Mouse (Mus musculus) embryonic facial prominence, embryonic 13.5 days (tissue): ENCODE data around the gene Drap1. TPM values are rescaled to one million over a fixed set of nuclear protein-coding genes. Genes with fewer than 3 reads are reported as not detected.

Experiments used
- ATAC-seq: fragments of 200-750 bp; cut with Nextera tagmentation; 2 replicates; pipeline ENCODE4 v1.8.0; 2017; ENCODE audit warnings: low read depth; ENCODE audit not compliant: insufficient number of reproducible peaks, insufficient read depth, low FRiP score, low TSS enrichment
- H3K27ac ChIP-seq: fragments of 300-500 bp; sonication (generic); 2 replicates; pipeline ENCODE4 v1.5.1; 2015; ENCODE audit warnings: moderate library complexity, mild to moderate bottlenecking, inconsistent platforms
- H3K27me3 ChIP-seq: fragments of 300-500 bp; sonication (generic); 2 replicates; pipeline ENCODE4 v1.6.1; 2015; ENCODE audit warnings: mild to moderate bottlenecking, inconsistent platforms
- H3K36me3 ChIP-seq: fragments of 300-500 bp; sonication (generic); 2 replicates; pipeline ENCODE4 v1.6.1; 2015; ENCODE audit warnings: mild to moderate bottlenecking, inconsistent platforms
- H3K4me1 ChIP-seq: fragments of 300-500 bp; sonication (generic); 2 replicates; pipeline ENCODE4 v1.6.1; 2015; ENCODE audit warnings: inconsistent platforms
- H3K4me2 ChIP-seq: fragments of 300-500 bp; sonication (generic); 2 replicates; pipeline ENCODE4 v1.6.1; 2015; ENCODE audit warnings: moderate library complexity, mild to moderate bottlenecking, inconsistent platforms
- H3K4me3 ChIP-seq: fragments of 300-500 bp; sonication (generic); 2 replicates; pipeline ENCODE4 v1.5.1; 2015; ENCODE audit warnings: mild to moderate bottlenecking, inconsistent platforms
- H3K9ac ChIP-seq: fragments of 300-500 bp; sonication (generic); 2 replicates; pipeline ENCODE4 v1.6.1; 2015; ENCODE audit warnings: mild to moderate bottlenecking, inconsistent platforms
- H3K9me3 ChIP-seq: fragments of 300-500 bp; sonication (generic); 2 replicates; pipeline ENCODE4 v1.6.1; 2016; ENCODE audit warnings: inconsistent platforms
- WGBS: fragments of 180-500 bp; shearing (Covaris S2); methylation state at CpG from one replicate; pipeline ENCODE4 v1.1.7; 2015; ENCODE audit warnings: mixed read lengths; 5-methylcytosine and 5-hydroxymethylcytosine counted together
- polyA plus RNA-seq: library from polyadenylated mRNA; unstranded; fragments of >200 nt; fragmentation: Nextera tagmentation; extraction: Ambion mirVana; gene quantifications from 2 replicates; pipeline ENCODE4 v1.2.1, GENCODE M21; 2015

The Drap1 gene
- polyA plus RNA-seq, 1 experiment from 2014 or later: 306 TPM

GRCm38 (mm10) chr19:5448354-5449150 is 23.8 kb upstream of the Drap1 start:
- Histone ChIP-seq H3K4me1 (peaks cover 17% of the 10 kb centered on the region), H3K36me3 (no peaks in the 10 kb centered on the region), H3K4me2 (peak overlapping the region; percentile 96), H3K27me3 (peaks cover 59% of the 10 kb centered on the region), H3K27ac (no peak overlapping the region), H3K9ac (peak overlapping the region; percentile 66; the same call in 1 of the 2 replicates), H3K9me3 (no peaks in the 10 kb centered on the region), H3K4me3 (peak overlapping the region; percentile 54)
- no peak for ATAC-seq
- WGBS: 7% methylated on average over 36 of the region's 36 CpGs

GRCm38 (mm10) chr19:5447515-5448353 is 23.0 kb upstream of the Drap1 start, which contains the start of gene Fosl1:
Fosl1 (plus strand) TSS chr19:5447547.
- under 1% methylated on average over 70 of the region's 70 CpGs for WGBS
- peak; percentile 72 for ATAC-seq
- Histone ChIP-seq H3K4me3 (peak within 1 kb of the TSS; percentile 54), H3K36me3 (no peaks in the 10 kb centered on the region), H3K27ac (no peak within 1 kb of the TSS), H3K9ac (peak within 1 kb of the TSS; percentile 66), H3K9me3 (no peaks in the 10 kb centered on the region), H3K4me2 (peak within 1 kb of the TSS; percentile 96), H3K4me1 (peaks cover 17% of the 10 kb centered on the region), H3K27me3 (peaks cover 59% of the 10 kb centered on the region)

GRCm38 (mm10) chr19:5445747-5446146 is 21.0 kb upstream of the Drap1 start:
- Histone ChIP-seq H3K9me3 (no peaks in the 10 kb centered on the region), H3K4me2 (no peak overlapping the region), H3K36me3 (no peaks in the 10 kb centered on the region), H3K4me3 (no peak overlapping the region), H3K27ac (no peak overlapping the region), H3K27me3 (peaks cover 54% of the 10 kb centered on the region), H3K9ac (no peak overlapping the region), H3K4me1 (peaks cover 17% of the 10 kb centered on the region)
- WGBS: 92% methylated on average over 5 of the region's 5 CpGs
- no peak for ATAC-seq

- Histone ChIP-seq H3K9ac (peak overlapping the region; percentile 36; the same call in 1 of the 2 replicates), H3K4me3 (no peak overlapping the region), H3K27ac (no peak overlapping the region), H3K4me1 (peaks cover 17% of the 10 kb centered on the region), H3K36me3 (no peaks in the 10 kb centered on the region), H3K9me3 (no peaks in the 10 kb centered on the region), H3K27me3 (peaks cover 46% of the 10 kb centered on the region), H3K4me2 (no peak overlapping the region)
- no peak for ATAC-seq
- WGBS: 25% methylated on average over 7 of the region's 7 CpGs
These were observed 20.2 kb upstream of the Drap1 start for GRCm38 (mm10) chr19:5444954-5445353.

GRCm38 (mm10) chr19:5444371-5444908 is 19.7 kb upstream of the Drap1 start:
- H3K36me3 ChIP-seq: no peaks in the 10 kb centered on the region

GRCm38 (mm10) chr19:5433951-5434350 is 9.2 kb upstream of the Drap1 start:
- Histone ChIP-seq H3K4me3 (peak overlapping the region; percentile 40), H3K4me1 (peaks cover 19% of the 10 kb centered on the region), H3K36me3 (0 out of 2 replicates have a peak, but pooled peaks cover 3% of the 10 kb centered on the region), H3K9me3 (no peaks in the 10 kb centered on the region), H3K27ac (peak overlapping the region; percentile 76; the same call in 1 of the 2 replicates), H3K4me2 (peak overlapping the region; percentile 72), H3K9ac (peak overlapping the region; percentile 68), H3K27me3 (no peaks in the 10 kb centered on the region)
- WGBS: 62% methylated on average over 7 of the region's 7 CpGs
- ATAC-seq: no peak

More at GRCm38 (mm10) chr19:5444371-5444908, 19.7 kb upstream of the Drap1 start:
- H3K4me3 ChIP-seq: no peak overlapping the region
- H3K4me1 ChIP-seq: peaks cover 17% of the 10 kb centered on the region
- WGBS: 64% methylated on average over 9 of the region's 9 CpGs
- no peak overlapping the region for H3K4me2 ChIP-seq
- H3K27me3 ChIP-seq: peaks cover 41% of the 10 kb centered on the region
- peak overlapping the region; percentile 36; the same call in 1 of the 2 replicates for H3K9ac ChIP-seq
- no peak overlapping the region for H3K27ac ChIP-seq
- H3K9me3 ChIP-seq: no peaks in the 10 kb centered on the region
- no peak for ATAC-seq

GRCm38 (mm10) chr19:5432992-5433852 is 8.4 kb upstream of the Drap1 start:
- peak overlapping the region; percentile 40 for H3K4me3 ChIP-seq
- H3K27ac ChIP-seq: peak overlapping the region; percentile 76
- H3K9ac ChIP-seq: peak overlapping the region; percentile 68
- H3K4me2 ChIP-seq: peak overlapping the region; percentile 72
- no peaks in the 10 kb centered on the region for H3K9me3 ChIP-seq
- ATAC-seq: peak; percentile 45; the same call in 1 of the 2 replicates
- H3K27me3 ChIP-seq: no peaks in the 10 kb centered on the region
- H3K4me1 ChIP-seq: peaks cover 19% of the 10 kb centered on the region
- peaks cover 6% of the 10 kb centered on the region; the same call in 1 of the 2 replicates for H3K36me3 ChIP-seq
- 7% methylated on average over 16 of the region's 16 CpGs for WGBS

GRCm38 (mm10) chr19:5431911-5432464 is 7.2 kb upstream of the Drap1 start:
- Histone ChIP-seq H3K9me3 (no peaks in the 10 kb centered on the region), H3K27me3 (no peaks in the 10 kb centered on the region), H3K4me1 (peaks cover 22% of the 10 kb centered on the region), H3K27ac (no peak overlapping the region), H3K36me3 (peaks cover 10% of the 10 kb centered on the region), H3K9ac (peak overlapping the region; percentile 7; the same call in 1 of the 2 replicates), H3K4me3 (no peak overlapping the region), H3K4me2 (no peak overlapping the region)
- WGBS: 74% methylated on average over 4 of the region's 4 CpGs
- ATAC-seq: no peak

- H3K27ac ChIP-seq: no peak overlapping the region
- no peaks in the 10 kb centered on the region for H3K9me3 ChIP-seq
- H3K4me1 ChIP-seq: peaks cover 35% of the 10 kb centered on the region
- no peak overlapping the region for H3K4me3 ChIP-seq
- H3K4me2 ChIP-seq: no peak overlapping the region
- no peak overlapping the region for H3K9ac ChIP-seq
- WGBS: 87% methylated on average over 1 of the region's 1 CpGs
- H3K27me3 ChIP-seq: no peaks in the 10 kb centered on the region
- peaks cover 22% of the 10 kb centered on the region for H3K36me3 ChIP-seq
- no peak for ATAC-seq
These were observed 5.6 kb upstream of the Drap1 start for GRCm38 (mm10) chr19:5430408-5430807.

- WGBS: 73% methylated on average over 8 of the region's 8 CpGs
- Histone ChIP-seq H3K9me3 (no peaks in the 10 kb centered on the region), H3K4me3 (no peak overlapping the region), H3K27me3 (no peaks in the 10 kb centered on the region), H3K9ac (no peak overlapping the region), H3K4me2 (no peak overlapping the region), H3K36me3 (peaks cover 22% of the 10 kb centered on the region), H3K27ac (no peak overlapping the region), H3K4me1 (peaks cover 35% of the 10 kb centered on the region)
- no peak for ATAC-seq
These were observed 5.0 kb upstream of the Drap1 start for GRCm38 (mm10) chr19:5429806-5430205.
